Mouse (Mus musculus) frontal cortex, adult (tissue): ENCODE data around the gene Gpr87.

Experiments used
- ATAC-seq: cut with Nextera tagmentation; 2 replicates; pipeline ENCODE4 v1.9.2; 2017; ENCODE audit warnings: mild to moderate bottlenecking, moderate library complexity, mixed read lengths; ENCODE audit not compliant: low TSS enrichment

Gpr87 gene

GRCm38 (mm10) chr3:59187336-59187735 lies 7.6 kb downstream of the Gpr87 start:
- ATAC-seq: no peak

GRCm38 (mm10) chr3:59185662-59186061 lies 9.2 kb downstream of the Gpr87 start:
- ATAC-seq: no peak

GRCm38 (mm10) chr3:59182129-59182528 lies 12.8 kb downstream of the Gpr87 start:
- ATAC-seq: no peak

GRCm38 (mm10) chr3:59181134-59181533 lies 13.8 kb downstream of the Gpr87 start:
- ATAC-seq: peak; percentile 59; the same call in 1 of the 2 replicates

GRCm38 (mm10) chr3:59176871-59177270 lies 18.0 kb downstream of the Gpr87 start:
- ATAC-seq: no peak

GRCm38 (mm10) chr3:59175234-59175633 lies 19.7 kb downstream of the Gpr87 start:
- peak; percentile 94 for ATAC-seq

- ATAC-seq: no peak
Measured at GRCm38 (mm10) chr3:59174426-59175154, 20.3 kb downstream of the Gpr87 start.

GRCm38 (mm10) chr3:59169921-59170627 lies 24.8 kb downstream of the Gpr87 start:
- no peak for ATAC-seq

GRCm38 (mm10) chr3:59169215-59169614 lies 25.7 kb downstream of the Gpr87 start:
- peak; percentile 33; the same call in 1 of the 2 replicates for ATAC-seq

GRCm38 (mm10) chr3:59168476-59168875 lies 26.4 kb downstream of the Gpr87 start:
- 0 out of 2 replicates have a peak, but pooled peaks have one; percentile 17 for ATAC-seq

- peak; percentile 57 for ATAC-seq
Measured at GRCm38 (mm10) chr3:59167417-59168054, 27.4 kb downstream of the Gpr87 start.

- no peak for ATAC-seq
Measured at GRCm38 (mm10) chr3:59160465-59160864, 34.4 kb downstream of the Gpr87 start.

GRCm38 (mm10) chr3:59157048-59157447 lies 37.9 kb downstream of the Gpr87 start:
- ATAC-seq: no peak

GRCm38 (mm10) chr3:59155404-59155803 lies 39.5 kb downstream of the Gpr87 start:
- peak; percentile 99 for ATAC-seq

- ATAC-seq: no peak
Measured at GRCm38 (mm10) chr3:59154888-59155287, 40.0 kb downstream of the Gpr87 start.

- no peak for ATAC-seq
Measured at GRCm38 (mm10) chr3:59153424-59153823, 41.5 kb downstream of the Gpr87 start, which contains the start of gene P2ry14. Gene P2ry14, minus strand, starts transcription at chr3:59153618.

GRCm38 (mm10) chr3:59150624-59151023 lies 44.3 kb downstream of the Gpr87 start:
- ATAC-seq: no peak

- peak; percentile 74 for ATAC-seq
Measured at GRCm38 (mm10) chr3:59149646-59150045, 45.3 kb downstream of the Gpr87 start.

GRCm38 (mm10) chr3:59145194-59145593 lies 49.7 kb downstream of the Gpr87 start:
- ATAC-seq: no peak

GRCm38 (mm10) chr3:59141507-59142305 lies 53.2 kb downstream of the Gpr87 start:
- ATAC-seq: no peak

- ATAC-seq: peak; percentile 85
Measured at GRCm38 (mm10) chr3:59140941-59141340, 54.0 kb downstream of the Gpr87 start.

GRCm38 (mm10) chr3:59140115-59140514 lies 54.8 kb downstream of the Gpr87 start:
- no peak for ATAC-seq
